Mouse (Mus musculus): ENCODE measurements around the gene Slfn5.

DNA sequence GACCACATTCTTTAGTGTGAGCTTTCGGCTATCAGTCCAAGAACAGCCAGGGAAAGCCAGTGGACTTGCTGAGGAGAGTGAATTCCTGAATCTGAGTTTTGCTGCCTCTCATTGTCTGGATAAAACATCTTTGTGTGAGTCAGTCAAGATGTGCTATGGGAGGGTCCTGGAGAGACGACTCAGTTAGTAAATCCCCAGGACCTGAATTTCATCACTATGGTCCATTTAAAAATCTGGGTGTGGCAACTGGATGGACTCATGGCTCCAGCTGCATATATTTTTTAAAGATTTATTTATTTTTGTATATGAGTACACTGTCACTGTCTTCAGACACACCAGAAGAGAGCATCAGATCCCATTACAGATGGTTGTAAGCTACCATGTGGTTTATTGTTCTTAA, 5.5 kb upstream of the Slfn5 start:
- TF ChIP-seq CTCF (IDR thresholded peaks at IDR 0.05; ENCODE audit: control insufficient read depth, insufficient read depth, insufficient read length) (no peak), USF1 (IDR thresholded peaks at IDR 0.05; ENCODE audit: low read depth) (no peak), MYOD1 (IDR thresholded peaks at IDR 0.05; ENCODE audit: control insufficient read depth, insufficient read length, low read depth) (no peak), FOSL1 (IDR thresholded peaks at IDR 0.05; ENCODE audit: insufficient read depth, low read length, poor library complexity, severe bottlenecking) (no peak)
